Mouse (Mus musculus) layer of hippocampus, postnatal 14 days (tissue): Measurements from ENCODE around the gene Syt15. TPM values are rescaled to one million over a fixed set of nuclear protein-coding genes. Genes with fewer than 3 reads are reported as not detected.
"Not testable (repeated sequence)": the region's sequence is repeated elsewhere in the genome, so short reads cannot be mapped to it uniquely, and the experiment has no call there.

ENCODE experiments used
- DNase-seq, 2 experiments: peaks; one replicate each; pipeline ENCODE4 v3.0.0; 2021 to 2022; ENCODE audit warnings: low spot score in 2 of 2, mixed read lengths in 1 of 2
- total RNA-seq, 2 experiments: library from RNA; stranded (reverse); gene quantifications; 2 replicates each; pipeline ENCODE4 v1.2.3; 2021

Syt15 gene
- total RNA-seq, 2 experiments from 2014 or later: 1.1 to 1.7 TPM

DNA sequence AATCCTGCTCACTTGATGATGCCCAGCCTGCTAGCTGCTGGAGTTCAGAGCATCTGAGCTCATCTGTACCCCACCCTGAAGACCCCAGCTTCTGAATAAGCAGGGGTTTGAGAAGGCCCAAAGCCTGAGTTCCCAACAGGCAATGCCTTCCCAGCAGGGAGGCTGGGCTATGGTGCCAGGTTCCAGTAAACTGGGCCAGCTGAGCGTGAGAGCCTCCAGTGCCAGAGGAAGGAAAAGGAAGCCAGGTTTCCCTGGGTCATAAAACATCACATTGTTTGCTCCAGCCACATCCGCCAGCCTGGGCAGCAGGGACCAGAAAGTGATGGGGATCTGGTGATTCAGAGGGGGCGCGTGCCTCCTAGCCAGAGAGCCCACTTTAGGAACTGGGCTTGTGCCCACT lies 7.2 kb downstream of the Syt15 start:
- DNase-seq: peak; percentile 29 to 32

DNA sequence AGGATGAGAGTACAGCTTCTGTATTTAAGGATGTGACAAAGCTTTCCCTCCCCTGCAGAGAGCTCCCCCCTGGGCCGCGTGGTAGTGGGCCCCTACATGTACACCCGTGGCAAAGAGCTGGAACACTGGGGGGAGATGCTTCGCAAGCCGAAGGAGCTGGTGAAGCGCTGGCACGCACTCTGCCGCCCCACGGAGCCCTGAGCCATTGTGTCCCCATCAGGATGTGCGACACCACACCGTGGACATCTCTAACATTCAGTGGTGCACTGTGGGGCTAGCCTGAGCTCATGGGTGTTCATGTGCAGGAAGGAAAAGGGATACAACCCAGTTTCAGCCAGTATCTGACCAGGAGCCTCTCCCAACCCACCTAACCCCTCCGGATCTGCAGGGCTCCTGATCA lies 8.6 kb downstream of the Syt15 start:
- DNase-seq: no peak

DNA sequence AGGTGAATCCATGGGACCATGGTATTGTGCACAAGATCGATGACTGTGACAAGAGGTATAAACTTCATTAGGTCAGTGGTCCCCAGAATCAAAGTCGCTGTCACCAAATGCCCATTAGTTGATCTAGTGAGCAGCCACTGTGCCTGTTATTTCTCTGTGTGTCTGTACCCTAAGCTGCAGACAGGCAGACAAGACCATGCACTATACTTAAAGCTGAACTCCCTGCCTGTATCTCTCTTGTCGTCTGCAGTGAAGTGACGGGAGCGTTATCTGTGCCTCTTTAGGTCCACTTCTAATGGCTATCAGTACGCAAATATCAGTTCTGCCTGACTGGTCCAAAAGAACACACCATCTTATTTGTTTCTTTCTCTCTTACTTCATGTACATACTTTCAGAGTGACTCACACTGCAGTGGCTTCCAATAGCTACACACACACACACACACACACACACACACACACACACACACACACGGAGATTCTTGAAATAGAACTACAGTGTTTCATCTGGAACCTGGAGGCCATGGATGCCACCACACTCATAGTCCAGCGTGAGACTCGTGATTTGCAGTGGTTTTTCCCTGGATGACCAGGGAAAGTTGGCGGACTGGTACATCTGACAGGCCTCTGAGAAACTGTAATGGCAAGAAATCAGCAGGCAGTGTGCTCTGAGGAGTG lies 9.6 kb downstream of the Syt15 start:
- DNase-seq: no peak

DNA sequence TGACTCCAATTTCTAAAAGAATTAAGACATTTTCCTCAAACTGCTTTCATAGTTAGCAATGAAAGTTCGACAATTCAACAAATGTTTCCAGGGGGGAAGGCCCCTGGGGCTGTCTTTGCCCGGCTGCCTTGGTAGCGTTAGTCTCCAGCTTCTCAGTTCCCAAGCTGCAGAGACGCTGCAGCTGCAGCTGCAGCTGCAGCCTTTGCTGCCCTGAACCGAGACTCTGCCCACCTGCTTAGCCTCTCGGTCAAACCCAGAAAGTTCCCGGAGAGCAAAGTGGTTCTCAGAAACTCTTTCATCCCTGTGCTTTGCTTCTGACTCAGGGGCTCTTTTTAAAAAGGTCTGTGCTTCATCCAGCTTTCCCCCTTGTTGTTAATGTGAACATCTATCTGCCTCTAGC lies 12.9 kb downstream of the Syt15 start:
- no peak for DNase-seq

DNA sequence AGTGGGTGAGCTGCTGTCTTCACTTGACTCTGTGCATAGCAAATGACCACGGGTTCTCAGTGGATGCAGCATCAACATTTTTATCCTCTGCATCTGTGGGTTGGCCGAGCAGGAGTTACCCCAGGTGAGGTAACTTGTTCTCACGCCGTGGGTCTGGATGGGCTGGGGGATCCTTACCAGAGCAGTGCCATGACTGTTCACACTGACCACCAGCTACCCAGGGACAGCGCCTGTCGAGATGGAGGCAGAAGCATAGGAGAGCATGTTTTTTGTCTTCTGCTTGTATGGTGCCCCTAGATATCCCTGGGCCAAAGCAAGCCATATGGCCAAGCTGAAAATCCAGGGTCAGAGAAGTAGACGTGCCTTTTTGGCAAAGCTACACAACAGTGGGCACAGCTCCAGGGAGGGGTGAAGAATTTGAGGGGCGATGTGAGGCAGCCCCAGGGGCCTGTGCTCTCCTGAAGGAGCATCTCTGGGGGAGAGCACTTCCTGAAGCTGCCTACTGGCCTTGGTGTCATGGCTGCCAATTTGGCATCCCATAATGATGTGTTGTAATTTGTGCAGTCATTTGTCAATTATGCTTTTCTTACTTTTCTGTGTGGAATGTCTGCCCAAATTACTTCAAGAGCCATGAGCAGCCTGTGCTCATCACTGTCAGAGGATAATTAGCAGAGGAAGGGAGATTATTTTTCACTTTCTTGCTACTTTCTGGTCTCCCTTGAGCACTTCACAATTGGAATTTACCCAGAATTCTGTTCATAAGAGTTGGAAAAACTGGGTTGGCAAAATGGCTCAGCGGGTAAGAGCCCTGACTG lies 13.7 kb downstream of the Syt15 start:
- no peak for DNase-seq

DNA sequence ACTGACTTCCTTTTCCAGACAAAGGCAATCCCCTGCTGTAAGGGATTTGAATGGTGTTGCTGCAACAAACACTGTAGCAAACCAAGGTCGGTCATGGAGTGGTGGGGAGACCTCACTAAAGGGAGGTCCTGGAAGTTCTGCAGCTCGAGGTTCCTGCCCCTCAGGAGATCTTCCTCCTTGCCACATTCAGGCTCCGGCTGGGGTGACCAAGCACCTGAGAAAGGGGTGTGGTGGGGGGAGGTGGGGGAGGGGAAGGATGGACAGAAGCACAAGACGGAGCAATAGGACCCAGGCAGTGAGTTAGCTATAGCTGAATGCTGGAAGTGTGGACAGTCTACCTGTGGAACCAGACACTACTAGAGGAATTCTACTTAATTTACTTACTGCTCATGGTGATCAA lies 14.5 kb downstream of the Syt15 start:
- no peak for DNase-seq

DNA sequence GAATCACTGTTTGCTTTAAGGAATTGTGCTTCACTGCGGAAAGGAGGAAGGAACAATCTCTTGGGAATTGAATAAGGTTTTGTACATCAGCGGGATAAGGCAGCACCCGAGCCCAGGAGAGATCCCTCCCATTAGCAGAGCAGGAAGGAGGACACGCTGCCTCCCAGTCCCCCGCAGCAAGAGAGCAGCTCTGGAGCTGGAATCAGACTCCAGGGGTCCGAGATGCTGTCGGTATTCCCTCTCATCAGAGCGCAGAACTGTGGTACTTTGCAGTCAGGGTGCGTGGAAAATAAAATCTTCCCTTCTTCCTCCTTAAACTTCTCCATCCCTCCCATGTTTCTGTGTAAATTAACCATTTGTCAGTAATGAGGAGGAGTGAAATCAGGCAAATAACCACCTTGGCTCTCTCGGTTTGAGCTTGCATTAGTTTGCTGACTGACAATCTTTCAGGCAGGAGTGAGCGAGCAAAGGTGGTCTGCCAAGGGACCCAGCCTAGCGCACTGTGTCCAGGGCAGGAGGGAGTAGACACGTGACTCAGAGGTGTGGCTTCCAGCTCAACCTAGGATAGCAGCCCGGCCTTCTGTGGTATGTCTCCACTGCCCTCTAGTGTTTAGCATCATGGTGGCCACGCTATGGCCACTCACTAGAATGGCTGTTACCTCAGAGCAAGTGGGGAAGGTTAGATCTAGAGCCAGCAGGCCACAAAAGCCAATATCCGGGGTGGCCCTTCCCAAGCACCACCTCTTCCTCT lies 15.4 kb downstream of the Syt15 start:
- DNase-seq: peak in 1 of 2 experiments; percentile 47

DNA sequence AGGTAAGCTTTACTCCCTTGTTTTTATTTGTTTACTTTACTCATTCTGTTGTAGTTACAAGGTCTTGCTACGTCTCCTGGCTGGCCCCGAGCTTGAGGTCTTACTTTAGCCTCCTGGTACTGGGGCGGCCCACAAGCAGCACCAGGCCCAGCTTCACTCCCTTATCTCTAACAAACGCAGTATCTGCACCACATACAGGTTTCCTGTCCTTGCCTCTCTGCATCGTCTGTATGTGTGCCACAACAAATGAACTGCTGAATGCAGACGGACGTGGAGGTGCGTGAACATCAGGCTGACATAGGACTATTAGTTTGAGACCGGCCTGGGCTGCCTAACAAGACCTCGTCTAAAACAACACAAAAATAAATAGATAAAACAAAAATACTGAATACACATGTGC lies 20.9 kb downstream of the Syt15 start:
- no peak for DNase-seq

DNA sequence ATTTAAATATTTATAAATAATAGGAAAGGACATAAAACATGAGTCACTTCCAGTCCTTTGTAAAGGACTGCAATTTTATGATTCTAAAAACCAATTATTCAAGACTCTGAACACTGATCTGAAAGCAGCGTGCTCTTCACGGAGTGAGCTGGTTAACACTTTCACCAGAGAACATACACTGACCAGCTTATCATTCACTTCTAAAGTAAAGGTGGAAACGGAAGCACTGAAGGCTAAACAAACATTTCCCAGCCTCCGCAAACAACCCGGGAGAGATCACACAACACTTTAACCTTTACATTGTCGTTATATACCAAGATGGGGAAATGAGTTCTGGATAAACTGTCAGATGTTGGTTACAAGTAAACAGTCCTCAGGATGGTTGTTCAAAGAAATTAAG lies 21.3 kb downstream of the Syt15 start:
- DNase-seq: no peak

DNA sequence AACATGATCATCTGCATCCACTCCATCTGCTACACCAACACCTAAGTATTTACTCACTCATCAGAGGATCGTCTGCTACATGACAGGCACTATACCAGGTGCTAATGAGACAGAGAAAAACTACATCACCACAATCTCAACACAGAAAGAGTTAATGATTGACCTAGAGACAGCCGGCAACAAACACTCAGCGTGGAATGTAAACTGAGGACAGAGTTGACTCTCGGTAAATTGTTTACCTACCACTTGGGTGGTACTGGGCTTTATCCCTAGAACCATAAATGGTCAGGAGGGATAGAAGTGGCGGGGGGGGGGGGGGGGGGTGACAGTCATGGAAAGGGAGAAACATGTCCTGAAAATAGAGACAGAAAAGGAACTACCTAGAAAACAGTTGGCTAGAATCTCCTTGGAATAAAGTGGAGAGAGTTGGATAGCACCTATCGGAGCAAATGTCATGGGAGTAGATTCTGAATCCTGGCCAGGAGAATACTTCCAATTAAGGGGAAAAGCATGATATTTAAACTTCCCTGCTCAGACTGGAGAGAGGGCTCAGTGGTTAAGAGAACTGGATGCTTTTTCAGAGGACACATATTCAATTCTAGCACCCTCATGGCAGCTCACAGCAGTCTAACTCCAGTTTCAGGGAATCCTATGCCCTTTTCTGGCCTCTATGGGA lies 33.2 kb downstream of the Syt15 start:
- no peak for DNase-seq

DNA sequence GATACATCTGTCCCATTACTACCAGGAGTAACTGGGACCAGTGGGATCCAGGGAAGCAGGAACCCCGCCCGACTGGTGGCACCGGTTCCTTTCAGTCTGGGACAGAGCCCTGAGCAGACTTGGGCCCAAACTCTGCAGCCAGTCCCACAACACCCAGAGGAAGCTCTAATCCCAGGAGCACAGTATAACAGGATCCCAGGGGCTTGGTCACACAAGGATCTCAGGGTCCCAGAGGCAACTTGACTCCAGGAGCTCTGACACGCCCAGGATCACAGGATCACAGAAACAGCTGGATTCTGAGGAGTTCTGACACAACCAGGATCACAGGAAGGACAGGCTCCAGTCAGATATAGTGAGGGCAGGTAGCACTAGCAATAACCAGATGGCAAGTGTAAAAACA lies 33.9 kb downstream of the Syt15 start:
- no peak for DNase-seq

DNA sequence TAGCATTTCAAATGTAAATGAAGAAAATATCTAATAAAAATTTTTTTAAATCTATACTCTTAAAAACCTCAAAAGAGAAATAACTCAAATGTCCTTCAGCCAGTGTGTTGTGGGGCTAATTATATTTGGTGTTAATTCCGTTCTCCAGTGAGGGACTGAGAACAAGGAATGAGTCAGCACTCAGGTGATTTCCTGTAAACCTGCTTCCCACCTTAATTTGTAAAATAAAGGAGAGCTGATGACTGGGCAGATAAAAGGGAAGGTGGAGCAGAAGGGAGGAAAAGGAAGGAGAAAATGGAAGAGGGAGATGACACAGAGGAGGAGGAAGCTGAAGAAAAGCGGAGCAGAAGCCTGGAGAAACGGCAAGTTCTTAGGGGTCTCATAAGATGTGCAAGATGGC lies 39.1 kb downstream of the Syt15 start:
- DNase-seq: not testable (repeated sequence)

DNA sequence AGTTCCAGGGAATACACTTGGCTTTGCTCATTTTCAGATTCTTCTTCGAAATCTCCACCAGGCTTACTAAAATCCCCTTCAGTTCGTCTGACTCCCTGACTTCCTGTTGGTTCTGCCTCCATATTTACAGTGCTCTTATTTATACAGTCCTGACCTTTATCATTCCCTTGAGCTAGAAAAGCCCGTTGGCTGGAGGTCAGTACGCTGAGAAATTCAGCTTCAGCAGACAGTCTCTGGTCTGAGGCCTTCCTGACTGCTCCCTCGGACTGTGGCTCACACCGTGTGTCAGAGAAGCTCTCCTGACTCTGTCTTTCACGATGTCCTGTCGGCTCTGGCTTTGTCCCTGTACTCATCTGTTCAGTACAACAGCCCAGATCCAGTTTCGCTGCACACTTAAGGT lies 48.7 kb downstream of the Syt15 start:
- DNase-seq: no peak

DNA sequence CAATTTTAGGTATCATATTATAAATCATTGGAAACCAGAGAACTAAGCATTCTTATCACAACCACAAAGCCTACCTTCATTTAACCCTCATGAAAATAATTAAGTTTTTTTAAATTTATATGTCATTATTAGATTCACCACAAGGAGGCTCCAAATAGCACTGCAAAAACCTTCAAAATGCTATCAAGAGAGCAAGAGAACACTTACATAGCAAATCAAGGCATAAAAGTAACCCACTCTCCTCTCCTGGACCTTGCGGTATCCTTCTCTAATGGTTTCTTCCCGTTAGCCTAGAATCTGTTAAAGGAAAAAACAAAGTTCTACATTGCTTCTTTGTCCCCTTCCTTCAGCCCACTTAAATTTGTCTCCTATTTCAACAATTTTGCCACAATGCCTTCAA lies 53.9 kb downstream of the Syt15 start:
- DNase-seq: peak in 1 of 2 experiments; percentile 31

DNA sequence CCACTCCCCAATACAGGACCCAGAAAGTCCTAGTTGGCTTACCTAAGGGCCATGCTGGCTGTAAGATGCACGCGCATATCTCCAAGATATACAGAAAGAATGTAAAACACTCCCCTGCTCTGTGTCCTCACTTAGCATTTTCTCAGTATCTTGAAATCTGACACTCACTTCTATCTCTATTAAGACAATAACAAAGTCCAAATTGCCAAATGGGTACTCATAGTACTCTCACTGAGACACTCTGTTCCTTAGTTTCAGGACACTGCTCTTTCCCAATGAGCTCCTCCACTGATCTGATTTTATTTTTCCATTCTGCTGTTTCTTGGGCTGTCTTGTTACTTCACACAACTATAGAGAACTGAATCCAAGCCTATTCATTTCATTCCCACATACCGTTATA lies 54.7 kb downstream of the Syt15 start:
- DNase-seq: no peak

DNA sequence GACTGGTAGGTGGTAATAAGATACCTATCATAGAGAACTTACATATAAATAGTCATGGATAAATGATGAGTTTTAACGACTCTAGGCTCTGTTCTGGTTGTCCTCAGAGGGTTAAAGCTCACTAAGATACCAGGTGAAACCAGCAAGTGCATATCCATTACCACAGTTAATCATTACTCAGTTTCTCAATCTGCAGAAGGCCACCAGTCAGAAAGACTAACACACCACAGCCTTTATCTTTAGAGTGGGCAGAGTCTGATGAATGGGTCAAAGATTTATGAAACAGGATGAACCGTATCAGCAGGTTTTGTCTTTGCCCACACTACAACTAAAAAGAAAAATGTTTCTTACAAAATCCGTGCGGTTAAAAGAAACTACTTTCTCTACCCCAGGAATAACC lies 55.8 kb downstream of the Syt15 start:
- DNase-seq: no peak

DNA sequence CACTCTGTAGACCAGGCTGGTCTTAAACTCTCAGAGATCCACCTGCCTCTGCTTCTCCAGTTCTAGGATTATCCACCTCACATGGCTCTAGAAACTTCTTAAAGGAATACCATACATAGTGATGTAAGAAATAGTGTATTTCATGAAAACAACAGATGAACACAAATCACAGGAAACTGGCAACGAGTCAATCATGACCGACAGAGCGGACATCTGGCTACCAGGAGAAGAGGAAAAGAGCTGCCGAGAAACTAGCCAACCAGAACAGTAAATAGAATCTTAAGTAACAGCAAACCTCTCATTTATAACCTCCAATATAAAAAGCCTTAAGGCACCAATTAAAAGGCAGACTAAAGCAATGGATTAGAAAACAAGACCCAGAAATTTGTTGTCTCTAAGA lies 60.3 kb downstream of the Syt15 start:
- no peak for DNase-seq
